Mouse (Mus musculus) MEL (cell line): ENCODE measurements around the gene Ccn2. TPM values are rescaled to one million over a fixed set of nuclear protein-coding genes. Genes with fewer than 3 reads are reported as not detected.

ENCODE experiments used
- DNase-seq: peaks from one replicate; pipeline ENCODE4 v3.0.0; 2011; ENCODE audit warnings: low read depth, low spot score
- H3K27ac ChIP-seq: 2 replicates; pipeline ENCODE4 v1.5.1; 2012; ENCODE audit warnings: low read depth, mild to moderate bottlenecking, control low read depth, low read length, moderate library complexity; ENCODE audit not compliant: control insufficient read depth
- H3K27me3 ChIP-seq, 2 experiments: fragments of 150-350 bp in 1 of 2; sonication (generic) in 1 of 2; 2 replicates each; pipeline ENCODE4 v1.6.1; 2012; ENCODE audit warnings: low read length in 2 of 2, mild to moderate bottlenecking in 2 of 2, improper control_type of control experiment in 1 of 2, moderate library complexity in 1 of 2; ENCODE audit not compliant: insufficient read depth in 2 of 2, control insufficient read depth in 1 of 2
- H3K36me3 ChIP-seq, 2 experiments: 2 replicates each; pipeline ENCODE4 v1.6.1; 2012 to 2014; ENCODE audit warnings: low read length in 2 of 2, improper control_type of control experiment in 1 of 2, inconsistent platforms in 1 of 2, mild to moderate bottlenecking in 1 of 2; ENCODE audit not compliant: insufficient read depth in 2 of 2, control insufficient read depth in 1 of 2
- H3K4me1 ChIP-seq, 2 experiments: fragments of 150-350 bp in 1 of 2; sonication (generic) in 1 of 2; 2 replicates each; pipeline ENCODE4 v1.6.1; 2012; ENCODE audit warnings: low read length in 2 of 2, improper control_type of control experiment in 1 of 2, mild to moderate bottlenecking in 1 of 2; ENCODE audit not compliant: insufficient read depth in 2 of 2, control insufficient read depth in 1 of 2
- H3K4me3 ChIP-seq, 2 experiments: fragments of 150-350 bp in 1 of 2; sonication (generic) in 1 of 2; 2 replicates each; pipeline ENCODE4 v1.5.1; 2012; ENCODE audit warnings: low read depth in 2 of 2, low read length in 2 of 2, mild to moderate bottlenecking in 2 of 2, moderate library complexity in 2 of 2, control low read depth in 1 of 2, improper control_type of control experiment in 1 of 2; ENCODE audit not compliant: control insufficient read depth in 1 of 2, insufficient read depth in 1 of 2
- H3K79me2 ChIP-seq: 2 replicates; pipeline ENCODE4 v1.6.1; 2012; ENCODE audit warnings: mild to moderate bottlenecking, low read length, moderate library complexity; ENCODE audit not compliant: control insufficient read depth, poor library complexity, insufficient read depth
- H3K9ac ChIP-seq: 2 replicates; pipeline ENCODE4 v1.6.1; 2012; ENCODE audit warnings: low read depth, mild to moderate bottlenecking, control low read depth, low read length, moderate library complexity; ENCODE audit not compliant: control insufficient read depth, poor library complexity, severe bottlenecking
- H3K9me3 ChIP-seq: fragments of 150-350 bp; sonication (generic); replicated peaks from 2 replicates; pipeline ENCODE4 v1.6.1; 2012; ENCODE audit warnings: mild to moderate bottlenecking, low read length, improper control_type of control experiment, moderate library complexity; ENCODE audit not compliant: insufficient read depth
- CHD1 ChIP-seq: IDR thresholded peaks from 2 replicates; pipeline ENCODE4 v1.6.1; 2012; ENCODE audit warnings: low read depth, mild to moderate bottlenecking, inconsistent platforms, low read length, improper control_type of control experiment
- CHD2 ChIP-seq: IDR thresholded peaks from 2 replicates; pipeline ENCODE4 v1.6.1; 2011; ENCODE audit warnings: low read length, improper control_type of control experiment
- CTCF ChIP-seq, 3 experiments: IDR thresholded peaks in 2 of 3; conservative IDR thresholded peaks in 1 of 3; 2 replicates each; pipeline ENCODE4 v1.5.1; 2011 to 2012; ENCODE audit warnings: low read length in 3 of 3, low read depth in 2 of 3, mild to moderate bottlenecking in 2 of 3, improper control_type of control experiment in 1 of 3, inconsistent platforms in 1 of 3, mixed read lengths in 1 of 3, moderate library complexity in 1 of 3; ENCODE audit not compliant: control insufficient read depth in 1 of 3, insufficient read depth in 1 of 3, poor library complexity in 1 of 3, severe bottlenecking in 1 of 3
- E2F4 ChIP-seq: IDR thresholded peaks from 2 replicates; pipeline ENCODE4 v1.6.1; 2011; ENCODE audit warnings: low read depth, low read length, improper control_type of control experiment, borderline replicate concordance
- ELF1 ChIP-seq: IDR thresholded peaks from 2 replicates; pipeline ENCODE4 v1.6.1; 2014; ENCODE audit warnings: low read depth, mild to moderate bottlenecking, inconsistent platforms, low read length, improper control_type of control experiment, moderate library complexity
- EP300 ChIP-seq, 2 experiments: IDR thresholded peaks; 2 replicates each; pipeline ENCODE4 v1.6.1; 2011; ENCODE audit warnings: improper control_type of control experiment in 2 of 2, low read length in 2 of 2, low read depth in 1 of 2, mild to moderate bottlenecking in 1 of 2
- ETS1 ChIP-seq: IDR thresholded peaks from 2 replicates; pipeline ENCODE4 v1.6.1; 2012; ENCODE audit warnings: low read depth, mild to moderate bottlenecking, inconsistent platforms, low read length, improper control_type of control experiment, moderate library complexity
- GATA1 ChIP-seq: IDR thresholded peaks from 2 replicates; pipeline ENCODE4 v1.6.1; 2011; ENCODE audit warnings: low read depth, low read length, improper control_type of control experiment
- HCFC1 ChIP-seq: IDR thresholded peaks from 2 replicates; pipeline ENCODE4 v1.6.1; 2012; ENCODE audit warnings: low read depth, mild to moderate bottlenecking, inconsistent platforms, low read length, improper control_type of control experiment, moderate library complexity
- JUND ChIP-seq: IDR thresholded peaks from 2 replicates; pipeline ENCODE4 v1.6.1; 2011; ENCODE audit warnings: low read depth, mild to moderate bottlenecking, improper control_type of control experiment, low read length
- MAFK ChIP-seq: IDR thresholded peaks from 2 replicates; pipeline ENCODE4 v1.6.1; 2011; ENCODE audit warnings: low read depth, mild to moderate bottlenecking, low read length, improper control_type of control experiment, borderline replicate concordance
- MAX ChIP-seq: IDR thresholded peaks from 2 replicates; pipeline ENCODE4 v1.6.1; 2011; ENCODE audit warnings: low read length, improper control_type of control experiment
- MAZ ChIP-seq: IDR thresholded peaks from 2 replicates; pipeline ENCODE4 v1.6.1; 2012; ENCODE audit warnings: low read depth, mild to moderate bottlenecking, inconsistent platforms, low read length, improper control_type of control experiment
- MEF2A ChIP-seq: IDR thresholded peaks from 2 replicates; pipeline ENCODE4 v1.6.1; 2014; ENCODE audit warnings: low read depth, mild to moderate bottlenecking, inconsistent platforms, low read length, improper control_type of control experiment; ENCODE audit not compliant: poor library complexity, insufficient replicate concordance, severe bottlenecking; ENCODE audit errors: extremely low read depth
- MYB ChIP-seq: IDR thresholded peaks from 2 replicates; pipeline ENCODE4 v1.6.1; 2011; ENCODE audit warnings: mild to moderate bottlenecking, low read depth, low read length, improper control_type of control experiment
- NELFE ChIP-seq: IDR thresholded peaks from 2 replicates; pipeline ENCODE4 v1.6.1; 2011; ENCODE audit warnings: low read depth, low read length, improper control_type of control experiment
- POLR2A ChIP-seq, 2 experiments: IDR thresholded peaks; 2 replicates each; pipeline ENCODE4 v1.6.1; 2011 to 2012; ENCODE audit warnings: low read length in 2 of 2, mild to moderate bottlenecking in 2 of 2, control low read depth in 1 of 2, improper control_type of control experiment in 1 of 2, low read depth in 1 of 2, moderate library complexity in 1 of 2; ENCODE audit not compliant: control insufficient read depth in 1 of 2, insufficient read depth in 1 of 2, poor library complexity in 1 of 2
- SIN3A ChIP-seq: IDR thresholded peaks from 2 replicates; pipeline ENCODE4 v1.6.1; 2012; ENCODE audit warnings: low read length, improper control_type of control experiment, inconsistent platforms
- SMC3 ChIP-seq: IDR thresholded peaks from 2 replicates; pipeline ENCODE4 v1.6.1; 2011; ENCODE audit warnings: low read depth, low read length, improper control_type of control experiment
- TBP ChIP-seq: IDR thresholded peaks from 2 replicates; pipeline ENCODE4 v1.8.0; 2011; ENCODE audit warnings: low read depth, low read length, improper control_type of control experiment
- TCF12 ChIP-seq: IDR thresholded peaks from 2 replicates; pipeline ENCODE4 v1.6.1; 2014; ENCODE audit warnings: low read depth, mild to moderate bottlenecking, inconsistent platforms, low read length, improper control_type of control experiment, moderate library complexity
- UBTF ChIP-seq: IDR thresholded peaks from 2 replicates; pipeline ENCODE4 v1.6.1; 2012; ENCODE audit warnings: low read depth, mild to moderate bottlenecking, inconsistent platforms, low read length, improper control_type of control experiment, moderate library complexity, borderline replicate concordance; ENCODE audit not compliant: insufficient read depth
- USF2 ChIP-seq, 2 experiments: IDR thresholded peaks; 2 replicates each; pipeline ENCODE4 v1.6.1; 2011 to 2012; ENCODE audit warnings: improper control_type of control experiment in 2 of 2, low read length in 2 of 2, borderline replicate concordance in 1 of 2, inconsistent platforms in 1 of 2, low read depth in 1 of 2, mild to moderate bottlenecking in 1 of 2; ENCODE audit not compliant: insufficient read depth in 1 of 2
- ZC3H11A ChIP-seq: IDR thresholded peaks from 2 replicates; pipeline ENCODE4 v1.6.1; 2012; ENCODE audit warnings: low read depth, mild to moderate bottlenecking, inconsistent platforms, low read length, improper control_type of control experiment
- ZKSCAN1 ChIP-seq: IDR thresholded peaks from 2 replicates; pipeline ENCODE4 v1.6.1; 2012; ENCODE audit warnings: low read depth, mild to moderate bottlenecking, inconsistent platforms, low read length, improper control_type of control experiment, moderate library complexity
- ZMIZ1 ChIP-seq: IDR thresholded peaks from 2 replicates; pipeline ENCODE4 v1.6.1; 2012; ENCODE audit warnings: low read depth, mild to moderate bottlenecking, inconsistent platforms, low read length, improper control_type of control experiment, moderate library complexity
- ZNF384 ChIP-seq: IDR thresholded peaks from 2 replicates; pipeline ENCODE4 v1.6.1; 2012; ENCODE audit warnings: low read depth, mild to moderate bottlenecking, inconsistent platforms, low read length, improper control_type of control experiment
- polyA plus RNA-seq, 2 experiments: library from polyadenylated mRNA; stranded (reverse) in 1 of 2; unstranded in 1 of 2; fragments of >175 nt in 1 of 2; fragments of >200 nt in 1 of 2; gene quantifications; 2 replicates each; pipeline versions ENCODE4 v1.2.1 to v1.2.4; 2012; ENCODE audit warnings: low replicate concordance in 2 of 2, low read depth in 1 of 2; ENCODE audit not compliant: insufficient read length in 2 of 2, insufficient read depth in 1 of 2, missing spikeins in 1 of 2
- total RNA-seq: library from RNA; depleted of rRNA; stranded (reverse); fragments of 300-350 nt; gene quantifications from 2 replicates; pipeline ENCODE4 v1.2.3, GENCODE M21; 2012

The Ccn2 gene
- total and polyA plus RNA-seq, 3 experiments: not detected

- Histone ChIP-seq H3K9ac (no peak overlapping the region), H3K79me2 (no peaks in the 10 kb centered on the region), H3K27ac (no peak overlapping the region), H3K9me3 (no peaks in the 10 kb centered on the region), H3K4me1 (no peaks in the 10 kb centered on the region), H3K27me3 (no peaks in the 10 kb centered on the region; a peak in 1 of 4 replicates), H3K4me3 (no peak overlapping the region), H3K36me3 (no peaks in the 10 kb centered on the region)
- no peak for TF ChIP-seq MEF2A
- no peak for TF ChIP-seq NELFE
- no peak for TF ChIP-seq MAX
- no peak for TF ChIP-seq TCF12
- TF ChIP-seq ZC3H11A: no peak
- TF ChIP-seq CTCF (IDR thresholded peaks at IDR 0.05 in 2 of 3, conservative IDR thresholded peaks at IDR 0.05 in 1 of 3; ENCODE audit: control insufficient read depth in 1 of 3, insufficient read depth in 1 of 3, low read depth in 2 of 3, low read length in 3 of 3, poor library complexity in 1 of 3, severe bottlenecking in 1 of 3): no peak
- no peak for TF ChIP-seq SIN3A
- no peak for TF ChIP-seq ETS1
- no peak for TF ChIP-seq MAZ
- no peak for TF ChIP-seq E2F4
- no peak for TF ChIP-seq JUND
- TF ChIP-seq CHD1: no peak
- TF ChIP-seq ELF1: no peak
- no peak for TF ChIP-seq EP300 (IDR thresholded peaks at IDR 0.05; ENCODE audit: low read depth in 1 of 2, low read length in 2 of 2)
- TF ChIP-seq POLR2A (IDR thresholded peaks at IDR 0.05; ENCODE audit: control insufficient read depth in 1 of 2, insufficient read depth in 1 of 2, low read depth in 1 of 2, low read length in 2 of 2, poor library complexity in 1 of 2): no peak
- TF ChIP-seq CHD2: no peak
- no peak for TF ChIP-seq USF2 (IDR thresholded peaks at IDR 0.05; ENCODE audit: borderline replicate concordance in 1 of 2, insufficient read depth in 1 of 2, low read depth in 1 of 2, low read length in 2 of 2)
- no peak for TF ChIP-seq MYB
- DNase-seq: no peak
Measured at GRCm38 (mm10) chr10:24603035-24603434, 7.8 kb downstream of the Ccn2 start.

GRCm38 (mm10) chr10:24603727-24604126 lies 8.5 kb downstream of the Ccn2 start:
- Histone ChIP-seq H3K9me3 (no peaks in the 10 kb centered on the region), H3K36me3 (no peaks in the 10 kb centered on the region), H3K27ac (no peak overlapping the region), H3K79me2 (no peaks in the 10 kb centered on the region), H3K9ac (no peak overlapping the region), H3K27me3 (no peaks in the 10 kb centered on the region; a peak in 1 of 4 replicates), H3K4me1 (no peaks in the 10 kb centered on the region), H3K4me3 (no peak overlapping the region)
- TF ChIP-seq HCFC1 (no peak), SIN3A (no peak), MEF2A (no peak), GATA1 (no peak), MAFK (no peak), TBP (no peak), CTCF (IDR thresholded peaks at IDR 0.05 in 2 of 3, conservative IDR thresholded peaks at IDR 0.05 in 1 of 3; ENCODE audit: control insufficient read depth in 1 of 3, insufficient read depth in 1 of 3, low read depth in 2 of 3, low read length in 3 of 3, poor library complexity in 1 of 3, severe bottlenecking in 1 of 3) (no peak), SMC3 (no peak), UBTF (no peak), POLR2A (IDR thresholded peaks at IDR 0.05; ENCODE audit: control insufficient read depth in 1 of 2, insufficient read depth in 1 of 2, low read depth in 1 of 2, low read length in 2 of 2, poor library complexity in 1 of 2) (no peak), ZKSCAN1 (no peak), ZNF384 (no peak), ZMIZ1 (no peak)
- no peak for DNase-seq
